Mouse (Mus musculus) stomach, embryonic 15.5 days (tissue): ENCODE measurements at regions not wholly inside any gene's neighbourhood (a gene's known extent, or its start where the extent isn't known, plus 50 kb on each side); places are given as distances from the start of the nearest gene placed in this dataset.
A peak's percentile ranks its signal among the peaks of the same experiment; 100 is the strongest.

ENCODE experiments used
- ATAC-seq: fragments of 200-750 bp; cut with Nextera tagmentation; 2 replicates; pipeline ENCODE4 v1.8.0; 2017; ENCODE audit warnings: low read depth, moderate number of reproducible peaks, moderate TSS enrichment; ENCODE audit not compliant: insufficient read depth, low FRiP score
- H3K27ac ChIP-seq: fragments of 300-500 bp; sonication (generic); 2 replicates; pipeline ENCODE4 v1.5.1; 2015; ENCODE audit warnings: mild to moderate bottlenecking, inconsistent platforms
- H3K27me3 ChIP-seq: fragments of 300-500 bp; sonication (generic); replicated peaks from 2 replicates; pipeline ENCODE4 v1.6.1; 2015; ENCODE audit warnings: inconsistent platforms
- H3K36me3 ChIP-seq: fragments of 300-500 bp; sonication (generic); 2 replicates; pipeline ENCODE4 v1.6.1; 2015; ENCODE audit warnings: inconsistent platforms
- H3K4me1 ChIP-seq: fragments of 300-500 bp; sonication (generic); 2 replicates; pipeline ENCODE4 v1.6.1; 2015; ENCODE audit warnings: inconsistent platforms
- H3K4me2 ChIP-seq: fragments of 300-500 bp; sonication (generic); 2 replicates; pipeline ENCODE4 v1.6.1; 2015; ENCODE audit warnings: mild to moderate bottlenecking, inconsistent platforms
- H3K4me3 ChIP-seq: fragments of 300-500 bp; sonication (generic); replicated peaks from 2 replicates; pipeline ENCODE4 v1.5.1; 2015; ENCODE audit warnings: inconsistent platforms
- H3K9ac ChIP-seq: fragments of 300-500 bp; sonication (generic); 2 replicates; pipeline ENCODE4 v1.6.1; 2015; ENCODE audit warnings: inconsistent platforms
- H3K9me3 ChIP-seq: fragments of 300-500 bp; sonication (generic); 2 replicates; pipeline ENCODE4 v1.6.1; 2016; ENCODE audit warnings: inconsistent platforms
- WGBS: fragments of 180-500 bp; shearing (Covaris S2); methylation state at CpG from one replicate; pipeline ENCODE4 v1.1.7; 2015; 5-methylcytosine and 5-hydroxymethylcytosine counted together

DNA sequence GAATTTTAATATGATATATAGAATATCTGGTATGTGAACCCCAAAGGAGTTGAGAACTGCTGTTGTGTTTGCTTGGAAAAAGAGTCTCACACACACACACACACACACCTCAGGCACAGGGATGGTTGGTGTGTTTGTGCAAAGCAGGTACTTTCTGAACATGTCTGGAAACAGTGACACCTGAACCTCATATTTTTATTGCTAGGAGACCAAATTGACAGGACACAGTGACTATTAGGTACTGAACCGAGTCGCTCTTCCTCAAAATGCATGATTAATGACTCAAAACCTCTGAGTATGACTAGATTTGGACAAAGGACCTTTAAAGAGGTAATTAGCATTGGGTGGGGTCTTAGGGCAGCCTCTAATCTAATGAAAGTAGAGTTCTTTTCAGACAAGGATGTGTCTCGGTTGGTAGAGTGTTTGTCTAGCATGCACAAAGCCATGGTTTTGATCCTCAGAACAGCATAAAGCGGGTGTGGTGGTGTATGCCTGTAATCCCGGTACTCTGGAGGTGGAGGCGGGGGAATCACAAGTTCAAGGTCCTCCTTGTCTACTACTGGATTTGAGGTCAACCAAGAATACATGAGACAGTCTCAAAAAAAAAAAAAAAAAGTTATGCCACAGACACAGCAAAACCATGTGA lies 191.0 kb upstream of the Map3k1 start:
- Histone ChIP-seq H3K4me2 (no peak overlapping the region), H3K4me1 (peaks cover 25% of the 10 kb centered on the region), H3K36me3 (no peaks in the 10 kb centered on the region), H3K27ac (no peak overlapping the region), H3K9ac (no peak overlapping the region), H3K4me3 (no peak overlapping the region), H3K27me3 (no peaks in the 10 kb centered on the region), H3K9me3 (no peaks in the 10 kb centered on the region)
- ATAC-seq: no peak
- 86% methylated on average over 6 of the region's 6 CpGs for WGBS

DNA sequence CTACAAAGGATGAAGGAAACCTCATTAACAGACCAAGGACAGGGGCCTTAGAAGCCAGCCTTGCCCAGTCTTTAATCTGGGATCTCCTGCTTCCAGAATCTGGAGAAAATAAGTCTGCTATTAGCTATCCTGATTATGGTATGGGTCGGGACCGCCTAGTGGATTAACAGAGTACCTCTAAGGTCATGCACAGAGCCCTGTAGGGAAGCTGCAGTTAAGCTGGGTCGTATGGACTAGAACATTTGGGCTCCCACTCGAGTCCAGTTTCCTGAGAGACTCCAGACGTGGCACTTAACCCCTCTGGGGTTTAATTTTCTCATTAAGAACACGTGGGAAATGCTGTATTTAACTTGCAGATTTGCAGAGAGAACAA lies 191.5 kb upstream of the Map3k1 start:
- no peak overlapping the region for H3K4me2 ChIP-seq
- no peak overlapping the region for H3K27ac ChIP-seq
- no peak overlapping the region for H3K9ac ChIP-seq
- peaks cover 25% of the 10 kb centered on the region for H3K4me1 ChIP-seq
- no peaks in the 10 kb centered on the region for H3K27me3 ChIP-seq
- no peak overlapping the region for H3K4me3 ChIP-seq
- ATAC-seq: no peak
- H3K36me3 ChIP-seq: no peaks in the 10 kb centered on the region
- WGBS: 60% methylated on average over 6 of the region's 6 CpGs
- no peaks in the 10 kb centered on the region for H3K9me3 ChIP-seq

DNA sequence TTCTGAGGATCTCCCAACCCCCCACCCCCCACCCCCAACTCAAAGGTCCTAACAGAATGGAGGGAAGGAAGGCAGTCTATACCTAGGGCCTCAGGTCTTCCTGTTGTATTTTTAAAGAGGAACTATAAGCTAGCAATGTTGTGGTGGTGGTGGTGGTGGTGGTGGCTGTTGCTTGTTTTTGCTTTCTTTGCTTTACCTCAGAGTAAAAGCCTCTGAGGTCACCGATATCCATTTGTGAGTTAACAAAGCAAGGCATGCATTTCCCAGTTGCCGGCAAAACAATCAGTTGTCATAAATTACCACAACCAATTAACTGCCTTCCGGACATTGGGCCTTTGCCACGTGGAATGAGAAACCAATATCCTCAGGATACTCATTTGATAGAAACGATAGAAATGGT lies 191.9 kb upstream of the Map3k1 start:
- Histone ChIP-seq H3K27ac (no peak overlapping the region), H3K36me3 (no peaks in the 10 kb centered on the region), H3K9me3 (no peaks in the 10 kb centered on the region), H3K4me2 (no peak overlapping the region), H3K4me1 (peaks cover 25% of the 10 kb centered on the region), H3K27me3 (no peaks in the 10 kb centered on the region), H3K9ac (no peak overlapping the region), H3K4me3 (no peak overlapping the region)
- no peak for ATAC-seq
- 61% methylated on average over 5 of the region's 5 CpGs for WGBS

DNA sequence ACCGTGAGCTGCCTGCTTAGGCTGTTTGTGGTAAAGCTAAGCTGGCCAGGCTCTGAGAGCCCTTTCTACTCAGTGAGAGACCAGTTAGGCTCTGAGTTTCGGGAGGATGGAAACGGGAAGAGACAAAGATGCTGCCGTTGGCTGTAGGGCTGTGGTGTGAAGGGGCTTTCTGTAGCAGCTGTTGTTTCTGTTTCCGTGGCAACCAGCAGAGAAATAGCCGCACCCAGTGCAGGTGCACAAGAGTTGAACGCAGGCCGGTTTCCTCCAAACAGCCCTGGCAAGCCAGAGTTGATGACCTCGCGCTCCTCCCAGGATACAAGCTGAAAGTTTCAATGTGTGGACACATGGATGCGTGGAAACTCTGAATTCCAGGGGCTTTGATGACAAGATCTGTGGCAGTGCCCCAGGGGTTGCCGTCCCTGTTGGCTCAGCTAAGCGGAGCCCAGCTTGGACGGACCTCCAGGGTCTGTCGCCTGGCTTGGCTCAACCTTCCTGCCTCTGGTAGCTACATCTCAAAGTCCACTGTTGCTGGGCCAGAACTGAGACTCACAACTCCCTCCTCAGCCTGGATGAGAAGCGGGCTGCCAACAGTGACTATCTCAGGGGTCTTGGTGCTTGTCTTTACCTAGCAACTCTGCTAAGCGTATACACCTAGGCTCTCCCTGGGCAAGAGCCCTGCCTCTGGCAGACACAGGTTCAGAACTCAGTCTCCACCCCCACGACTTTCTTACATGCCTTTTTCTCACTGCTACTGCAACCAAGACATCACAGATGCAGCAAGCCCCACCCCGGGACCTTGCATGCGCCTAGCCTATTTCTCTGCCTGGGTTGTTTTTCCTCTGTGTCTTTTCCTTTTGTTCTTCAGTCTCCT lies 192.6 kb upstream of the Map3k1 start:
- Histone ChIP-seq H3K4me2 (no peak overlapping the region), H3K4me1 (peaks cover 25% of the 10 kb centered on the region), H3K36me3 (no peaks in the 10 kb centered on the region), H3K9ac (no peak overlapping the region), H3K9me3 (no peaks in the 10 kb centered on the region), H3K27ac (no peak overlapping the region), H3K27me3 (no peaks in the 10 kb centered on the region), H3K4me3 (no peak overlapping the region)
- peak; percentile 38; the same call in 1 of the 2 replicates for ATAC-seq
- WGBS: 47% methylated on average over 20 of the region's 20 CpGs

DNA sequence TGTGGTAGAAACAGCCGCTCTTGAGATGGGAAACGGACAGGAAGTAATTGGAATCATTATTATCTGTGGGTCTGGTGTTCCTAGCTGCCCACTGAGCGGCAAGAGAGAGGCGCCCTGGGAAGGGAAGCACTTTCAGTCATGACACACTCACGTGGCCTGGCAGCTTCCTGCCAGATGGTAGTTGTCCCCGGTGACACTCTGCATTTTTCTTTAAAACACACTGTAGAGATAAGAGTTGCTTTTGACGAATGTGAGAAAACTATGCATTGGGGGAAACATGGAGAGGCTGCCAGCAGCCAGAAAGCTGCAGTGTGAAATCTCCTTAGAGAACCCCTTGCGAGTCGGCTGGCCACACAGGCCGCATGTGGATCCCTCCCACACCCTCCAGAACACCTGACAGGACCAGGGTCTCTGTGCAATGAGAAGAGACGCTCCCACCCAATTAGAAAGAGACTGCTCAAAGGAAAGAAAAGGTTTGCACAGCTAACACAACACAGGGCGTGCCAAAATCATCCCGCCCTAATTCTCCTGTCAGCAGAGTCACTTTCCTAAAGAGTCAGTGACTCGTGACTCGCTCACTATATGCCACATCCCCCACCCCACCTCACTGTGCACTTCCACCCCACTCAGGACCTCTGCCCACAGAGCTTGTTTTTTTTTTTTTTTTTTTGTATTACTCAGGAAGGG lies 194.0 kb upstream of the Map3k1 start:
- Histone ChIP-seq H3K9me3 (no peaks in the 10 kb centered on the region), H3K27ac (peak overlapping the region; percentile 49; the same call in 1 of the 2 replicates), H3K4me1 (peaks cover 25% of the 10 kb centered on the region), H3K36me3 (no peaks in the 10 kb centered on the region), H3K27me3 (no peaks in the 10 kb centered on the region), H3K4me3 (no peak overlapping the region), H3K9ac (no peak overlapping the region), H3K4me2 (peak overlapping the region; percentile 13; the same call in 1 of the 2 replicates)
- 25% methylated on average over 15 of the region's 15 CpGs for WGBS
- ATAC-seq: 0 out of 2 replicates have a peak, but pooled peaks have one; percentile 23

DNA sequence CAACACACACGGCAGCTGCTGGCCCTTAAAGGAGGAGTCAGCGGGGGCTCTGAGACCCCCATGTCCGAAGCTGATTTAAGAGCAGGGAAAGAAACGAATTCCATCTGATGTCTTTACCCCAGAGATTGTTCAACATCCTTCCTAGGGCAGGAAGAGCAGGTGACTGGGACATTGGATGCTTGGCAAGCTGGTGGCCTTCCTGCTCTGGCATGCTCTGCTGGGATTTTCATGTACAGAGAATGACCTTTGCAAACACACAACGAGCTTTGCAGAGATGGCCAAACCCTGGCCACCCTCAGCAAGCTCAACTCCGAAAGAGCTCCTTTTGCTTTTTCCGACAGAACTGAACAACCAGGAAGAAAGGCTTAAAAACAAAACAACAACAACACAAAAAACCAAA lies 194.7 kb upstream of the Map3k1 start:
- Histone ChIP-seq H3K27ac (no peak overlapping the region), H3K4me3 (no peak overlapping the region), H3K36me3 (no peaks in the 10 kb centered on the region), H3K4me1 (peaks cover 25% of the 10 kb centered on the region), H3K9ac (no peak overlapping the region), H3K27me3 (no peaks in the 10 kb centered on the region), H3K9me3 (no peaks in the 10 kb centered on the region), H3K4me2 (no peak overlapping the region)
- no peak for ATAC-seq
- 64% methylated on average over 7 of the region's 7 CpGs for WGBS

DNA sequence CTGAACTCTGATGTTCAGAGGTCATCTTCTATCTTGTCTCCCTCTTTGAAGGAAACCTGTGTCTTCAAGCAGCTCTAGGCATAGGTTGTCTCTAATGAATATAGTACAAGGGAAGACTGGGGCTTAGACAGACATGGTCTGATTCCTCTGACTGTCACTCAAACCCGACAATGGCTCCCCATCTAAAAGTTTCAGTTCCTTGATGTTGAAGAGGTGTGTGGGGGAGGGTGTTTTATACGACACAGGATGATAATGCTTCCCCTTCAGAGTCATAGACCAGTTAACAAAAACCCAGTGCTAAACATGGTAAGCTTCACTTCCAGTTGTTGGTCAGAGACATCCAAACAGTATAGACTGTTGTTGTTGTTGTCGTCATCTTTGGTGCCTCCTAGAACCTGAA lies 195.3 kb upstream of the Map3k1 start:
- Histone ChIP-seq H3K9me3 (no peaks in the 10 kb centered on the region), H3K36me3 (no peaks in the 10 kb centered on the region), H3K27me3 (no peaks in the 10 kb centered on the region), H3K4me3 (no peak overlapping the region), H3K27ac (no peak overlapping the region), H3K4me2 (no peak overlapping the region), H3K9ac (no peak overlapping the region), H3K4me1 (peaks cover 25% of the 10 kb centered on the region)
- WGBS: 89% methylated on average over 3 of the region's 3 CpGs
- no peak for ATAC-seq

DNA sequence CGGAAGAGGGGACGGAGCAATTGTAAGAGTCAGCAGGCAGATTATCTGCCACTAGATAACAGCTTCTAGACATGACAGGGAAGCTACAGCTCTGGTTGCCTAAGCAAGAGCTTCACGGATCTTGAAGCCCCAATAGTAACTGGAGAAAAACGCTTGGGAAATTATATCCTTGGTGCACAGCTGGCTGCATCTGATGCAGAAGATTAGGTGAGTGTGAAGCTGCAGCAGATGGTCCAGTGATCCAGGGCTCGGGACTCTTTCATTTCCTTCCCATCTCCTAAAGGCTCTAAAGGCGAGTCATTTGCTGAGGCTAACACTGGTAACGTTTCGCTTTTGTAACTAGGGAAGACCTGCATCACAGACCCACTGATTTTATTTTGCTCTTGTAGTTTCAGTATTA lies 196.6 kb upstream of the Map3k1 start:
- H3K27ac ChIP-seq: no peak overlapping the region
- H3K4me3 ChIP-seq: no peak overlapping the region
- H3K4me2 ChIP-seq: no peak overlapping the region
- H3K9me3 ChIP-seq: no peaks in the 10 kb centered on the region
- no peak for ATAC-seq
- no peaks in the 10 kb centered on the region for H3K27me3 ChIP-seq
- peaks cover 25% of the 10 kb centered on the region for H3K4me1 ChIP-seq
- WGBS: 69% methylated on average over 8 of the region's 8 CpGs
- no peaks in the 10 kb centered on the region for H3K36me3 ChIP-seq
- H3K9ac ChIP-seq: no peak overlapping the region

DNA sequence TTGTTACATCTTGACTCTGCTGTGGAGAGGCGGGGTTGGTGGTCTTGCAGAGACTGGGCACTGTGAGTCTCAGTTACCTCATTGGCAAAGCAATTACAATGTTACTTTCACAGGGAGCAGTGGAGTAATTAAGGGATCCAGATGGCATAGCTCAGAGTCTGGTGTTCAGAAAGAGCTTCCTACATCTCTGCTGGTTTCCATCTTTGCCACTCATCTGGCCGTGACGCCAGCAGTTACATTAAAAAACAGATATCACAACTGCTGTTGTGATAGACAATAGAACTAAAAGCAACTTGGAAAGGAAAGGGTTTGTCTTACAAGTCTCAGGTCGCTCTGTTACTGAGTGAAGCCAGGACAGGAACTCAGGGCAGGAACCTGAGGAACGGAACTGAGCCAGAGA lies 200.0 kb upstream of the Map3k1 start:
- no peak overlapping the region for H3K27ac ChIP-seq
- ATAC-seq: no peak

DNA sequence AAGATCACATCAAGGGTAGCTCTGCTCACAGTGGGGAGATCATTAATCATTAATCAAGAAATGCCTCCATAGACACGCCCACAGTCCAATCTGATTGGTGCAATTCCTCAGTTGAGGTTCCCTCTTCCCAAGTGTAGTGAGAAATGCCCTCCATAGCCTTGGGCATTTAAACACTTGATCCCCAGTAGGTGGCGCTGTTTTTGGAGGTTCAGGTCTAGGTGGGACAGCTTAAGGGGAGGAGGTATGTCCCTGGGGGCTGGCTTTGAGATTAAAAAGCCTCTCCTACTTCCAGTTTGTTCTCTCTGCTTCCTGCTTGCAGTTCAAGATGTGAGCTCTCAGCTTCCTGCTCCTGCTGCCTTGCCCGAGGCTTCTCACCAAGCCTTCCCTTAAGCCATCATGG lies 200.5 kb upstream of the Map3k1 start:
- Histone ChIP-seq H3K9me3 (no peaks in the 10 kb centered on the region), H3K27ac (no peak overlapping the region), H3K4me2 (no peak overlapping the region), H3K4me3 (no peak overlapping the region), H3K36me3 (no peaks in the 10 kb centered on the region), H3K27me3 (no peaks in the 10 kb centered on the region), H3K4me1 (no peaks in the 10 kb centered on the region; the same call in 1 of the 2 replicates), H3K9ac (no peak overlapping the region)
- ATAC-seq: no peak
- whole genome bisulfite sequencing: 72% methylated on average over 3 of the region's 3 CpGs

More for the DNA sequence above, 200.0 kb upstream of the Map3k1 start:
- H3K4me2 ChIP-seq: no peak overlapping the region
- H3K9me3 ChIP-seq: no peaks in the 10 kb centered on the region
- H3K27me3 ChIP-seq: no peaks in the 10 kb centered on the region
- H3K4me1 ChIP-seq: peaks cover under 1% of the 10 kb centered on the region
- no peak overlapping the region for H3K4me3 ChIP-seq
- H3K36me3 ChIP-seq: no peaks in the 10 kb centered on the region
- WGBS: 85% methylated on average over 5 of the region's 5 CpGs
- H3K9ac ChIP-seq: no peak overlapping the region

DNA sequence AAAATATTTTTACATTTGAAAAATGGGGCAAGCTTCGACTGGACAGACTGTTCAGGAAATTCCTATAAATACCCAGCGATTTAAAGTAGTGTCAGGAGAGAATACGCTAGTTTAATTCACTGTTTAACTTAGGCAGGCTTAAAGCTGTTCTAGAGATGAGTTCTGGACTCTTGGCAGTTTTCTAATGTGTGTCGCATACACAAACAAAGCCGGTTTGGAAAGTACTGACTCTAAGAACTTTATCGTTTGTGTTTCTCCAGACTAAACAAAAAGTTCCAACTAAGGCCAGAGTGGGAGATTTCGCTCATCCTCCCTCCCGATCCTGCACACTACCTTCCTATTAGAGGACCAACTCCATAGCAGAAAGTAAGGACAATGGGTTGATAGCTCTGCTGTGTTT lies 201.7 kb upstream of the Map3k1 start:
- H3K36me3 ChIP-seq: no peaks in the 10 kb centered on the region
- 44% methylated on average over 8 of the region's 8 CpGs for WGBS
- H3K9ac ChIP-seq: no peak overlapping the region
- no peaks in the 10 kb centered on the region for H3K27me3 ChIP-seq
- H3K27ac ChIP-seq: 0 out of 2 replicates have a peak overlapping the region, but pooled peaks have one; percentile 28
- no peaks in the 10 kb centered on the region; the same call in 1 of the 2 replicates for H3K4me1 ChIP-seq
- ATAC-seq: no peak
- H3K9me3 ChIP-seq: no peaks in the 10 kb centered on the region
- H3K4me2 ChIP-seq: no peak overlapping the region
- no peak overlapping the region for H3K4me3 ChIP-seq

DNA sequence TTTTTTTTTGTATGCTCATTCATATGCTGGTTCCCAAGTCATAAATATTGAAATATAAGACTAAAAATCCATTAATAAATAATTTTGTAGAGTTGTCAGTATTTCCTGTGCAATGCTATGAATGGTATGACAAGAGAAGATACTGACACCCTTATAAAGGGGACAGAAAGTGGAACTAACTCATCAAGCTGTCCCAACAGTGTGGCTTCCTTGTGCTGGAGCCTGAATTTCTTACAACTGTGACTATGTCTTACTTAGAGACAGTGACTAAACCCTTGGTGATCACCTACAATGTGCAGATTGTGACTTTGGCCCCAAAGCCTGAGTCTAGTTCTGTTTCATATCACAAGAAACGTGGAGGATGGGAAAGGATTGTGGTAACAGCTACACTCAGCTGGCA lies 203.8 kb upstream of the Map3k1 start:
- H3K4me2 ChIP-seq: no peak overlapping the region
- WGBS: 36% methylated on average over 1 of the region's 1 CpGs
- H3K36me3 ChIP-seq: no peaks in the 10 kb centered on the region
- no peaks in the 10 kb centered on the region; the same call in 1 of the 2 replicates for H3K4me1 ChIP-seq
- no peak overlapping the region for H3K27ac ChIP-seq
- H3K27me3 ChIP-seq: no peaks in the 10 kb centered on the region
- no peak for ATAC-seq
- H3K9me3 ChIP-seq: no peaks in the 10 kb centered on the region
- H3K4me3 ChIP-seq: no peak overlapping the region
- H3K9ac ChIP-seq: no peak overlapping the region
